Mouse (Mus musculus): ENCODE measurements around the gene Fam76a. TPM values are rescaled to one million over a fixed set of nuclear protein-coding genes. Genes with fewer than 3 reads are reported as not detected.

Fam76a gene
- polyA plus RNA-seq, 1 experiment: 24.3 TPM

GRCm38 (mm10) chr4:132963436-132963835 is 41.1 kb upstream of the Fam76a start:
- no peak overlapping the region for H3K27ac ChIP-seq (ENCODE audit: insufficient read depth, low read length)
- H3K27me3 ChIP-seq (ENCODE audit: control insufficient read depth, insufficient read depth, low read length, poor library complexity, severe bottlenecking): no peaks in the 10 kb centered on the region
- TF ChIP-seq POLR2A (IDR thresholded peaks at IDR 0.05; ENCODE audit: insufficient read depth, low read length) (no peak), EP300 (IDR thresholded peaks at IDR 0.05; ENCODE audit: insufficient read depth, low read depth, low read length) (no peak), CTCF (IDR thresholded peaks at IDR 0.05; ENCODE audit: low read depth, low read length) (no peak)
- H3K9ac ChIP-seq (ENCODE audit: low read depth, poor library complexity, severe bottlenecking): no peak overlapping the region
- H3K9me3 ChIP-seq (replicated peaks; ENCODE audit: control insufficient read depth, insufficient read depth, low read length, poor library complexity, severe bottlenecking): no peaks in the 10 kb centered on the region
- H3K36me3 ChIP-seq (ENCODE audit: control insufficient read depth, insufficient read depth, low read length, poor library complexity, severe bottlenecking): no peaks in the 10 kb centered on the region
- peaks cover 15% of the 10 kb centered on the region for H3K4me1 ChIP-seq (ENCODE audit: control insufficient read depth, insufficient read depth, low read length)
- no peak overlapping the region for H3K4me3 ChIP-seq (ENCODE audit: low read depth, low read length)

- no peaks in the 10 kb centered on the region for H3K27me3 ChIP-seq (ENCODE audit: control insufficient read depth, insufficient read depth, low read length, poor library complexity, severe bottlenecking)
Observed at GRCm38 (mm10) chr4:132962628-132963027, 40.3 kb upstream of the Fam76a start.

GRCm38 (mm10) chr4:132961866-132962265 is 39.5 kb upstream of the Fam76a start:
- peak overlapping the region; percentile 42 for H3K27ac ChIP-seq (ENCODE audit: insufficient read depth, low read length)
- no peak overlapping the region for H3K4me3 ChIP-seq (ENCODE audit: low read depth, low read length)

More at GRCm38 (mm10) chr4:132962628-132963027, 40.3 kb upstream of the Fam76a start:
- Histone ChIP-seq H3K9ac (ENCODE audit: low read depth, poor library complexity, severe bottlenecking) (no peak overlapping the region), H3K27ac (ENCODE audit: insufficient read depth, low read length) (no peak overlapping the region), H3K36me3 (ENCODE audit: control insufficient read depth, insufficient read depth, low read length, poor library complexity, severe bottlenecking) (no peaks in the 10 kb centered on the region), H3K4me1 (ENCODE audit: control insufficient read depth, insufficient read depth, low read length) (peaks cover 15% of the 10 kb centered on the region), H3K9me3 (replicated peaks; ENCODE audit: control insufficient read depth, insufficient read depth, low read length, poor library complexity, severe bottlenecking) (no peaks in the 10 kb centered on the region), H3K4me3 (ENCODE audit: low read depth, low read length) (no peak overlapping the region)
- no peak for TF ChIP-seq CTCF (IDR thresholded peaks at IDR 0.05; ENCODE audit: low read depth, low read length)
- TF ChIP-seq EP300 (IDR thresholded peaks at IDR 0.05; ENCODE audit: insufficient read depth, low read depth, low read length): no peak
- no peak for TF ChIP-seq POLR2A (IDR thresholded peaks at IDR 0.05; ENCODE audit: insufficient read depth, low read length)

GRCm38 (mm10) chr4:132960864-132961639 is 38.7 kb upstream of the Fam76a start:
- Histone ChIP-seq H3K36me3 (ENCODE audit: control insufficient read depth, insufficient read depth, low read length, poor library complexity, severe bottlenecking) (no peaks in the 10 kb centered on the region), H3K27ac (ENCODE audit: insufficient read depth, low read length) (peak overlapping the region; percentile 42), H3K27me3 (ENCODE audit: control insufficient read depth, insufficient read depth, low read length, poor library complexity, severe bottlenecking) (no peaks in the 10 kb centered on the region), H3K9ac (ENCODE audit: low read depth, poor library complexity, severe bottlenecking) (peak overlapping the region; percentile 5; the same call in 1 of the 2 replicates), H3K9me3 (replicated peaks; ENCODE audit: control insufficient read depth, insufficient read depth, low read length, poor library complexity, severe bottlenecking) (no peaks in the 10 kb centered on the region), H3K4me3 (ENCODE audit: low read depth, low read length) (peak overlapping the region; percentile 21; the same call in 1 of the 2 replicates), H3K4me1 (ENCODE audit: control insufficient read depth, insufficient read depth, low read length) (peaks cover 15% of the 10 kb centered on the region)
- TF ChIP-seq EP300 (IDR thresholded peaks at IDR 0.05; ENCODE audit: insufficient read depth, low read depth, low read length) (no peak), CTCF (IDR thresholded peaks at IDR 0.05; ENCODE audit: low read depth, low read length) (no peak), POLR2A (IDR thresholded peaks at IDR 0.05; ENCODE audit: insufficient read depth, low read length) (no peak)

More at GRCm38 (mm10) chr4:132961866-132962265, 39.5 kb upstream of the Fam76a start:
- TF ChIP-seq EP300 (IDR thresholded peaks at IDR 0.05; ENCODE audit: insufficient read depth, low read depth, low read length) (no peak), CTCF (IDR thresholded peaks at IDR 0.05; ENCODE audit: low read depth, low read length) (no peak), POLR2A (IDR thresholded peaks at IDR 0.05; ENCODE audit: insufficient read depth, low read length) (no peak)
- Histone ChIP-seq H3K27me3 (ENCODE audit: control insufficient read depth, insufficient read depth, low read length, poor library complexity, severe bottlenecking) (no peaks in the 10 kb centered on the region), H3K9me3 (replicated peaks; ENCODE audit: control insufficient read depth, insufficient read depth, low read length, poor library complexity, severe bottlenecking) (no peaks in the 10 kb centered on the region), H3K36me3 (ENCODE audit: control insufficient read depth, insufficient read depth, low read length, poor library complexity, severe bottlenecking) (no peaks in the 10 kb centered on the region), H3K4me1 (ENCODE audit: control insufficient read depth, insufficient read depth, low read length) (peaks cover 15% of the 10 kb centered on the region), H3K9ac (ENCODE audit: low read depth, poor library complexity, severe bottlenecking) (no peak overlapping the region)

GRCm38 (mm10) chr4:132960313-132960712 is 38.0 kb upstream of the Fam76a start:
- 0 out of 2 replicates have a peak, but pooled peaks have one; percentile 47 for TF ChIP-seq EP300 (IDR thresholded peaks at IDR 0.05; ENCODE audit: insufficient read depth, low read depth, low read length)
- no peak for TF ChIP-seq CTCF (IDR thresholded peaks at IDR 0.05; ENCODE audit: low read depth, low read length)

GRCm38 (mm10) chr4:132959679-132960045 is 37.3 kb upstream of the Fam76a start:
- no peak overlapping the region for H3K4me3 ChIP-seq (ENCODE audit: low read depth, low read length)
- no peaks in the 10 kb centered on the region for H3K27me3 ChIP-seq (ENCODE audit: control insufficient read depth, insufficient read depth, low read length, poor library complexity, severe bottlenecking)
- H3K9me3 ChIP-seq (replicated peaks; ENCODE audit: control insufficient read depth, insufficient read depth, low read length, poor library complexity, severe bottlenecking): no peaks in the 10 kb centered on the region
- H3K36me3 ChIP-seq (ENCODE audit: control insufficient read depth, insufficient read depth, low read length, poor library complexity, severe bottlenecking): no peaks in the 10 kb centered on the region
- H3K9ac ChIP-seq (ENCODE audit: low read depth, poor library complexity, severe bottlenecking): no peak overlapping the region
- peaks cover 21% of the 10 kb centered on the region for H3K4me1 ChIP-seq (ENCODE audit: control insufficient read depth, insufficient read depth, low read length)
- peak overlapping the region; percentile 69 for H3K27ac ChIP-seq (ENCODE audit: insufficient read depth, low read length)
- TF ChIP-seq CTCF (IDR thresholded peaks at IDR 0.05; ENCODE audit: low read depth, low read length): no peak
- TF ChIP-seq EP300 (IDR thresholded peaks at IDR 0.05; ENCODE audit: insufficient read depth, low read depth, low read length): no peak
- TF ChIP-seq POLR2A (IDR thresholded peaks at IDR 0.05; ENCODE audit: insufficient read depth, low read length): no peak

More at GRCm38 (mm10) chr4:132960313-132960712, 38.0 kb upstream of the Fam76a start:
- no peak overlapping the region for H3K4me3 ChIP-seq (ENCODE audit: low read depth, low read length)
- no peaks in the 10 kb centered on the region for H3K27me3 ChIP-seq (ENCODE audit: control insufficient read depth, insufficient read depth, low read length, poor library complexity, severe bottlenecking)
- no peak overlapping the region for H3K9ac ChIP-seq (ENCODE audit: low read depth, poor library complexity, severe bottlenecking)
- no peaks in the 10 kb centered on the region for H3K9me3 ChIP-seq (replicated peaks; ENCODE audit: control insufficient read depth, insufficient read depth, low read length, poor library complexity, severe bottlenecking)
- peaks cover 21% of the 10 kb centered on the region for H3K4me1 ChIP-seq (ENCODE audit: control insufficient read depth, insufficient read depth, low read length)
- no peaks in the 10 kb centered on the region for H3K36me3 ChIP-seq (ENCODE audit: control insufficient read depth, insufficient read depth, low read length, poor library complexity, severe bottlenecking)
- H3K27ac ChIP-seq (ENCODE audit: insufficient read depth, low read length): peak overlapping the region; percentile 69

All from ES-Bruce4 (cell line).